Mouse (Mus musculus) ES-Bruce4 (cell line): Measurements from ENCODE around the gene Retsat. TPM values are rescaled to one million over a fixed set of nuclear protein-coding genes. Genes with fewer than 3 reads are reported as not detected.

Experiments
- H3K27ac ChIP-seq: 2 replicates; pipeline ENCODE4 v1.5.1; 2012; ENCODE audit warnings: low read length, inconsistent platforms; ENCODE audit not compliant: insufficient read depth
- H3K27me3 ChIP-seq: 2 replicates; pipeline ENCODE4 v1.6.1; 2012; ENCODE audit warnings: mild to moderate bottlenecking, low read length, inconsistent platforms; ENCODE audit not compliant: control insufficient read depth, poor library complexity, insufficient read depth, severe bottlenecking
- H3K36me3 ChIP-seq: 2 replicates; pipeline ENCODE4 v1.6.1; 2012; ENCODE audit warnings: inconsistent platforms, mild to moderate bottlenecking, low read length, moderate library complexity; ENCODE audit not compliant: control insufficient read depth, poor library complexity, insufficient read depth, severe bottlenecking
- H3K4me1 ChIP-seq: one replicate; pipeline ENCODE4 v1.8.1; 2011; ENCODE audit warnings: low read length; ENCODE audit not compliant: control insufficient read depth, insufficient read depth
- H3K4me3 ChIP-seq: 2 replicates; pipeline ENCODE4 v1.5.1; 2011; ENCODE audit warnings: low read depth, mild to moderate bottlenecking, low read length
- H3K9ac ChIP-seq: 2 replicates; pipeline ENCODE4 v1.6.1; 2012; ENCODE audit warnings: low read depth, mild to moderate bottlenecking, inconsistent platforms; ENCODE audit not compliant: poor library complexity, severe bottlenecking
- H3K9me3 ChIP-seq: replicated peaks from 2 replicates; pipeline ENCODE4 v1.6.1; 2012; ENCODE audit warnings: mild to moderate bottlenecking, low read length, inconsistent platforms; ENCODE audit not compliant: control insufficient read depth, poor library complexity, insufficient read depth, severe bottlenecking
- CTCF ChIP-seq: IDR thresholded peaks from one replicate; pipeline ENCODE4 v1.8.1; 2011; ENCODE audit warnings: low read depth, low read length
- EP300 ChIP-seq: IDR thresholded peaks from 2 replicates; pipeline ENCODE4 v1.6.1; 2011; ENCODE audit warnings: low read depth, low read length; ENCODE audit not compliant: insufficient read depth
- POLR2A ChIP-seq: IDR thresholded peaks from one replicate; pipeline ENCODE4 v1.8.1; 2011; ENCODE audit warnings: low read length; ENCODE audit not compliant: insufficient read depth
- polyA plus RNA-seq: library from polyadenylated mRNA; stranded (reverse); fragments of >200 nt; gene quantifications from 2 replicates; pipeline ENCODE4 v1.2.4, GENCODE M21; 2011; ENCODE audit warnings: low read depth; ENCODE audit not compliant: missing spikeins, insufficient read depth, insufficient read length

Gene Retsat
- polyA plus RNA-seq, 1 experiment, result 5.2 TPM

GRCm38 (mm10) chr6:72631700-72632099 lies 33.4 kb downstream of the Retsat start:
- Histone ChIP-seq H3K9ac (no peak overlapping the region), H3K4me1 (peaks cover 3% of the 10 kb centered on the region), H3K27me3 (no peaks in the 10 kb centered on the region), H3K9me3 (no peaks in the 10 kb centered on the region), H3K27ac (no peak overlapping the region), H3K4me3 (no peak overlapping the region), H3K36me3 (peaks cover 4% of the 10 kb centered on the region; the same call in 1 of the 2 replicates)
- TF ChIP-seq EP300 (no peak), POLR2A (no peak), CTCF (no peak)

DNA sequence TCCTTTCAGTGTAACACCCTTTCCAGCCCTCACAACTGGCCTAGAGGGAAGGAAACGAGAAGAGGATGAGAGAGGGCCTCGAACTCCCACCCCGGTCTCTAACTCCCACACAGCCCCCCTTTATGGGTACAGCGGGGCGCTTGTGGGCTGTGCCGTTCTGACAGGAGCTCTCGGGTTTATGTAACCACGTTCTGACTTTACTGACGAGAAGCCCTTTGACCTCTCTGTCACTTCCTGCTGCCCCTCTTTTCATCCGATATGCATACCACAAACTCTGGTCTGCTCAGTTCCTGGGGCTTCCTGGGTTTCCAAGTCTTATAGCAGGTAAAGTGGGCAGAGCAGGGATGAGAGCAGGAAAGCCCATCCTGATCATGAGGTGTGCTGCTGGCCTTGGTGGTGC lies 36.0 kb downstream of the Retsat start:
- H3K9me3 ChIP-seq, result no peaks in the 10 kb centered on the region
- H3K4me3 ChIP-seq, result no peak overlapping the region
- H3K36me3 ChIP-seq, result peaks cover 4% of the 10 kb centered on the region; the same call in 1 of the 2 replicates
- H3K27ac ChIP-seq, result no peak overlapping the region
- no peak for TF ChIP-seq EP300
- no peak for TF ChIP-seq POLR2A
- no peak for TF ChIP-seq CTCF
- H3K9ac ChIP-seq, result no peak overlapping the region
- H3K27me3 ChIP-seq, result no peaks in the 10 kb centered on the region
- peaks cover 3% of the 10 kb centered on the region for H3K4me1 ChIP-seq

DNA sequence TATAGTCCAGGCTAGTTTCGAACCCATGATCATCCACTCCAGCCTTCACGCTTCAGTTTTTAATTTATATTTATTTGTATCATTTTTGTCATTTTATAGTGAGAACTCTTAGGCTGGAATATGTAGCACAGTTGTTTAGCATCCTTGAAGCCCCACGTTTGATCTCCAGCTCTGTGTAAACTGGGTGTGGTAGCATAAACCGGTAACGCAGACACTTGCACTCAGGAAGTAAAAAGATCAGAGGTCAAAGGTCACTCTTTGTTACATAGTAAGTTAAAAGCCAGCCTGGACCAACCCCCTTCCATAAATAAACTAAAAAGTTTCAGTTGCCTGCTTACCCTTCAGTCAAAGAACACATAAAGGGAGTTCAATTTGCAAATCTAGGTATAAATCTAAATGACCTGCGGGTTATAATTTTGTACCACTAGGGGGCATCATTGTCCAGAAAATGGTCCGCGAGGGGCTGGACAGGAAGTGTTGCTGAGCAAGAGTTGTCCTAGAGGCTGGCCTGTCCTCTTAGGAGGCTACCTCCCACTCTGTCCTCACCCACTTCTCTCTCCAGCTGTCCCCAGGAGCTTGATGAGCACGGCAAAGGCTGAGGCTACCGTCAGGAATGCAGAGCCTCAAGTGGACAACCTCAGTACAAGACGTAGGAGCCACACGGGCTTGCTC lies 37.6 kb downstream of the Retsat start:
- TF ChIP-seq CTCF (peak; percentile 57), POLR2A (no peak)
- H3K4me1 ChIP-seq, result peaks cover 3% of the 10 kb centered on the region

DNA sequence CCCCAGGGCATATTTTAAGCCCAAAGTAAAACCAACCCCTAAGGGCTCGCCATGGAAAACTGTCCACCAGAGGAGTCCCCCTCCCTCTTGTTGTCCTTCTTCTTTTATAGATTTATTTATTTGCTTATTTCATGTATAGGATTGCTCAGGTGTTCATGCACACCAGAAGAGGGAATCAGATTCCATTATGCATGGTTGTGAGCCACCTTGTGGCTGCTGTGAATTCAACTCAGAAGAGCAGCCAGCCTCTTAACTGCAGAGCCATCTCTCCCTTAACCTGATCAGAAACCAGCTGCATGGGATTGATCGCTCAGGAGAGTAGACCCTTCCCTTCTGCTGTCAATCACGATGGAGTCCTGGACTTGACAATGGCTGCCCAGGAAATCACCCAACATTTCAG lies 38.7 kb downstream of the Retsat start:
- TF ChIP-seq CTCF, result no peak
- TF ChIP-seq EP300, result no peak
- TF ChIP-seq POLR2A, result no peak
- Histone ChIP-seq H3K36me3 (no peaks in the 10 kb centered on the region), H3K4me1 (peaks cover 3% of the 10 kb centered on the region), H3K9ac (no peak overlapping the region), H3K9me3 (no peaks in the 10 kb centered on the region), H3K27me3 (no peaks in the 10 kb centered on the region), H3K27ac (no peak overlapping the region), H3K4me3 (no peak overlapping the region)

More for the DNA sequence above, 37.6 kb downstream of the Retsat start:
- no peak overlapping the region for H3K27ac ChIP-seq
- H3K36me3 ChIP-seq, result peaks cover 2% of the 10 kb centered on the region; the same call in 1 of the 2 replicates
- H3K9me3 ChIP-seq, result no peaks in the 10 kb centered on the region
- H3K9ac ChIP-seq, result no peak overlapping the region
- no peaks in the 10 kb centered on the region for H3K27me3 ChIP-seq
- H3K4me3 ChIP-seq, result no peak overlapping the region

DNA sequence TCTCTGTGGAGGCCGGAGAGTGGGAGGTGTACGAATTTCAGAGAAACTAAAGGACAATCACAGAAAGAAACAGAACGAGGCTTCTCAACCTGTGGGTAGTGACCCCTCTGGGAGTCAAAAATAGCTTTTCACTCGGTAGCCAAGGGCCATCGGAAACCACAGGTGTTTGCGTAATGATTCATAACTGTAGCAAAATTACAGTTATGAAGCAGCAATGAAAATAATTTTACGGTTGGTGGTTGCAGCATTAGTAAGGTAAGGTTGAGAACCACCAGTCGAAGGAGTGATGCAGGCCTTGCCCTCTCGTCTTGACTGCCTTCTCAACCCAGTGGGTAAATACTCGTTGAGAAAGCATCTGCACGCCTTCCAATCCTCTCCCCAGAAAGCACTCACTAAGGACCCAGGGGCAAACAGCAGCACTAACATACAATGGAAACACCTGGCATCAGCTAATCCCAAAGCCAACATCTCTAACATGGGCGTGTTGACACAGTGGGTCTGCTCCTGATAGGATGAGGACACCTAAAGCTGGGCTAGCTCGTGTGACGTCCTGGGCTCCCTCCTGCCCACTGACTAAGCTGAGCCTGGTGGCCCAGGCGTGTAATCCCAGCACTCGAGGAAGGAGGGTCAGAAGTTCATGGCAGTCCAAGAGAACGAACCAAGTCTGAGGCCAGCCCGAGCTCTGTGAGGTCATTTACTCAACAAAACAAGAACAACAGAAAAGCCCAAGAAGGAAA lies 43.1 kb downstream of the Retsat start:
- TF ChIP-seq EP300 (no peak), POLR2A (no peak), CTCF (no peak)
- Histone ChIP-seq H3K27ac (no peak overlapping the region), H3K27me3 (no peaks in the 10 kb centered on the region)

GRCm38 (mm10) chr6:72644576-72644975 lies 46.3 kb downstream of the Retsat start:
- no peaks in the 10 kb centered on the region for H3K4me1 ChIP-seq
- no peak for TF ChIP-seq EP300
- no peak for TF ChIP-seq POLR2A
- TF ChIP-seq CTCF, result no peak
- no peaks in the 10 kb centered on the region for H3K9me3 ChIP-seq
- no peak overlapping the region for H3K4me3 ChIP-seq
- no peaks in the 10 kb centered on the region for H3K27me3 ChIP-seq
- no peak overlapping the region for H3K9ac ChIP-seq
- H3K36me3 ChIP-seq, result no peaks in the 10 kb centered on the region
- H3K27ac ChIP-seq, result no peak overlapping the region

More for the DNA sequence above, 43.1 kb downstream of the Retsat start:
- no peaks in the 10 kb centered on the region for H3K36me3 ChIP-seq
- no peak overlapping the region for H3K9ac ChIP-seq
- no peaks in the 10 kb centered on the region for H3K4me1 ChIP-seq
- no peaks in the 10 kb centered on the region for H3K9me3 ChIP-seq
- no peak overlapping the region for H3K4me3 ChIP-seq
